Mouse (Mus musculus) CH12.LX (cell line): Measurements from ENCODE around the gene Ate1. TPM values are rescaled to one million over a fixed set of nuclear protein-coding genes. Genes with fewer than 3 reads are reported as not detected.

ENCODE experiments used
- DNase-seq: peaks from one replicate; pipeline ENCODE4 v3.0.0-alpha.2; 2013; ENCODE audit errors: extremely low read depth
- H3K27ac ChIP-seq: 2 replicates; pipeline ENCODE4 v1.5.1; 2012; ENCODE audit warnings: low read depth, mild to moderate bottlenecking, control low read depth, moderate library complexity; ENCODE audit not compliant: insufficient read depth
- H3K27me3 ChIP-seq: replicated peaks from 2 replicates; pipeline ENCODE3; 2012; ENCODE audit warnings: inconsistent platforms
- H3K36me3 ChIP-seq, 2 experiments: replicated peaks in 1 of 2; 2 replicates each; pipeline versions ENCODE3 to v1.6.1; 2012; ENCODE audit warnings: inconsistent platforms in 1 of 2, low read length in 1 of 2, mild to moderate bottlenecking in 1 of 2, mixed read lengths in 1 of 2, moderate library complexity in 1 of 2; ENCODE audit not compliant: control insufficient read depth in 1 of 2, insufficient read depth in 1 of 2
- H3K4me1 ChIP-seq, 2 experiments: 2 replicates each; pipeline ENCODE4 v1.6.1; 2012; ENCODE audit warnings: inconsistent platforms in 1 of 2, moderate library complexity in 1 of 2; ENCODE audit not compliant: insufficient read depth in 2 of 2, control insufficient read depth in 1 of 2
- H3K4me2 ChIP-seq: 2 replicates; pipeline ENCODE4 v1.6.1; 2012; ENCODE audit warnings: low read depth, mild to moderate bottlenecking, control low read depth; ENCODE audit not compliant: poor library complexity, insufficient read depth, severe bottlenecking
- H3K4me3 ChIP-seq, 3 experiments: fragments of 150-350 bp in 1 of 3; sonication (generic) in 1 of 3; replicated peaks in 1 of 3; 2 replicates each; pipeline versions ENCODE3 to v1.5.1; 2011 to 2012; ENCODE audit warnings: low read depth in 2 of 3, low read length in 2 of 3, mild to moderate bottlenecking in 2 of 3, moderate library complexity in 2 of 3, control low read depth in 1 of 3, improper control_type of control experiment in 1 of 3, inconsistent platforms in 1 of 3, mixed read lengths in 1 of 3; ENCODE audit not compliant: poor library complexity in 1 of 3
- H3K79me2 ChIP-seq: replicated peaks from 2 replicates; pipeline ENCODE4 v1.6.1; 2012; ENCODE audit warnings: mild to moderate bottlenecking, moderate library complexity; ENCODE audit not compliant: control insufficient read depth, poor library complexity, insufficient read depth, severe bottlenecking; ENCODE audit errors: extremely low read depth
- H3K9ac ChIP-seq: 2 replicates; pipeline ENCODE4 v1.6.1; 2012; ENCODE audit warnings: low read depth, mild to moderate bottlenecking, control low read depth, moderate library complexity; ENCODE audit not compliant: insufficient read depth
- H3K9me3 ChIP-seq: replicated peaks from 2 replicates; pipeline ENCODE3; 2012; ENCODE audit warnings: low read length, inconsistent platforms, mixed read lengths
- ETS1 ChIP-seq: conservative IDR thresholded peaks from 2 replicates; pipeline ENCODE4 v1.6.1; 2012; ENCODE audit warnings: low read depth, mild to moderate bottlenecking, inconsistent platforms, low read length, improper control_type of control experiment, moderate library complexity
- GABPA ChIP-seq: IDR thresholded peaks from 2 replicates; pipeline ENCODE4 v1.6.1; 2012; ENCODE audit warnings: low read depth, low read length, improper control_type of control experiment, inconsistent platforms; ENCODE audit not compliant: insufficient replicate concordance
- JUN ChIP-seq: IDR thresholded peaks from 2 replicates; pipeline ENCODE4 v1.6.1; 2011; ENCODE audit warnings: low read depth, mild to moderate bottlenecking, low read length, improper control_type of control experiment, moderate library complexity; ENCODE audit not compliant: insufficient read depth
- MEF2A ChIP-seq: IDR thresholded peaks from 2 replicates; pipeline ENCODE4 v1.6.1; 2014; ENCODE audit warnings: low read depth, mild to moderate bottlenecking, inconsistent platforms, low read length, improper control_type of control experiment, borderline replicate concordance
- MXI1 ChIP-seq: IDR thresholded peaks from 2 replicates; pipeline ENCODE4 v1.6.1; 2011; ENCODE audit warnings: mild to moderate bottlenecking, low read depth, low read length, improper control_type of control experiment
- NELFE ChIP-seq: IDR thresholded peaks from 2 replicates; pipeline ENCODE4 v1.6.1; 2011; ENCODE audit warnings: low read depth, low read length, improper control_type of control experiment
- POLR2AphosphoS2 ChIP-seq: IDR thresholded peaks from 2 replicates; pipeline ENCODE4 v1.6.1; 2011; ENCODE audit warnings: low read depth, low read length, improper control_type of control experiment
- RAD21 ChIP-seq: IDR thresholded peaks from 2 replicates; pipeline ENCODE4 v1.6.1; 2011; ENCODE audit warnings: low read depth, mild to moderate bottlenecking, low read length, improper control_type of control experiment, moderate library complexity
- TBP ChIP-seq: conservative IDR thresholded peaks from 2 replicates; pipeline ENCODE4 v1.6.1; 2011; ENCODE audit warnings: low read depth, low read length, improper control_type of control experiment
- USF1 ChIP-seq: IDR thresholded peaks from 2 replicates; pipeline ENCODE4 v1.6.1; 2014; ENCODE audit warnings: low read depth, mild to moderate bottlenecking, inconsistent platforms, low read length, improper control_type of control experiment
- USF2 ChIP-seq: conservative IDR thresholded peaks from 2 replicates; pipeline ENCODE4 v1.6.1; 2011; ENCODE audit warnings: low read depth, low read length, improper control_type of control experiment
- ZNF384 ChIP-seq: IDR thresholded peaks from 2 replicates; pipeline ENCODE4 v1.6.1; 2012; ENCODE audit warnings: low read depth, low read length, improper control_type of control experiment, inconsistent platforms
- dilution Hi-C: fragments of 300-500 bp; cut with MboI; formaldehyde crosslinking; loops from 2 replicates; pipeline ENCODE4 v1.14.3; 2020; ENCODE audit warnings: low sequenced_read_pairs; ENCODE audit not compliant: extremely low pct_unique_long_range_greater_than_20kb, extremely low pct_ligation_motif_present
- in situ Hi-C: fragments of 300-500 bp; cut with MboI; formaldehyde crosslinking; loops from 3 replicates; pipeline ENCODE4 v1.14.3; 2019; ENCODE audit warnings: low sequenced_read_pairs, low pct_ligation_motif_present, low pct_unique_long_range_greater_than_20kb, mixed read lengths
- polyA plus RNA-seq: library from polyadenylated mRNA; unstranded; fragments of >175 nt; gene quantifications from 2 replicates; pipeline ENCODE4 v1.2.1, GENCODE M21; 2012; ENCODE audit warnings: low read depth; ENCODE audit not compliant: insufficient read length
- total RNA-seq, 2 experiments: library from RNA; depleted of rRNA; stranded (reverse); fragments of 300-350 nt in 1 of 2; fragments of >200 nt in 1 of 2; gene quantifications; 2 replicates each; pipeline ENCODE4 v1.2.3; 2012 to 2014

Ate1 gene
- total and polyA plus RNA-seq, 3 experiments = 12.2 to 15.4 (median 14.3) TPM

DNA sequence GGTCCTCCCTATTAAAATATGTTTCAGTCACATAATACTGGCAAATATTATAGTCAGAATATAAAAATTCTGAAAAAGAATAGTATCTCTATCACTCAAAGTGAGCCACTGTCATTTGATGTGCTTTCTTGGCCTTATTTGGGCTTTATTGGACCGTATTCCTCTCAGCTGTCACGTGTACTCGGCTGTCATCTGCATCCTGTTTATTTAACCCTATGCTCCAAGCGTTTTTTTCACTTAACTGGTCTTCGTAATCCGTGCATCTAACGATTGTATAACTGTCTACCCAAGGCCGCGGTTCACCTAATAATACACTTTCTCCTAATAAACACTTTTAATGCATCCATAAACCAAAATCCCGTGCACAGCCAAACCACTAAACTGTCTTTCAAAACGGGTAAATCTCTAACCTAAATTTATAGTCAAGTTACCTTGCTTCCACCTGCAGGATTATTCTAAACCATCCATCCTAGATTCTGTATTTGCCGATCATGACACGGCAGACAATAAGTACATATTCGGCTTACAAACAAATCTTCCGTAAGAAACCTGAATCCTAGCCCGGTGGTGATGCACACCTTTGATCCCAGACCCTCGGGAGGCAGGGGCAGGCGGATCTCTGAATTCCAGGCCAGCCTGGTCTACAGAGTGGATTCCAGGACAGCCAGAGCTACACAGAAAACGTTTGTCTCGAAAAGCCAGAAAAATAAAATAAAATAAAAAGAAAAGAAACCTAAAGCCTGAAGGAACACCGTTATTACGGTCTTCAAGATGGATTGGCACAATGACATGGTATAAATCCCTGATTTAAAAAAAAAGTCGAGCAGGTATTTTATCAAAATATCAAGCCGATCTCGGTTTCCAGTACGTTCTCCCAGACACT, 1.7 kb downstream of the Ate1 start:
- dilution Hi-C loops (no loop called here), in situ Hi-C loops (loop anchor here (25.0 kb wide), 1 partner anchor 1756 kb away; no protein-coding TSS in a partner anchor)
- Histone ChIP-seq H3K27me3 (no peaks in the 10 kb centered on the region), H3K9ac (peak overlapping the region; percentile 55), H3K79me2 (peaks cover 8% of the 10 kb centered on the region), H3K4me2 (peak overlapping the region; percentile 98), H3K4me3 (peak overlapping the region; percentile 76 to 96 (median 85)), H3K36me3 (peaks cover 0 to 10% of the 10 kb centered on the region in 2 experiments), H3K4me1 (peaks cover 0 to 23% of the 10 kb centered on the region in 2 experiments; a peak in 2 of 4 replicates), H3K9me3 (peaks cover 4% of the 10 kb centered on the region), H3K27ac (no peak overlapping the region)
- TF ChIP-seq MEF2A (no peak), MXI1 (no peak), USF1 (no peak), RAD21 (no peak)
- no peak for DNase-seq

DNA sequence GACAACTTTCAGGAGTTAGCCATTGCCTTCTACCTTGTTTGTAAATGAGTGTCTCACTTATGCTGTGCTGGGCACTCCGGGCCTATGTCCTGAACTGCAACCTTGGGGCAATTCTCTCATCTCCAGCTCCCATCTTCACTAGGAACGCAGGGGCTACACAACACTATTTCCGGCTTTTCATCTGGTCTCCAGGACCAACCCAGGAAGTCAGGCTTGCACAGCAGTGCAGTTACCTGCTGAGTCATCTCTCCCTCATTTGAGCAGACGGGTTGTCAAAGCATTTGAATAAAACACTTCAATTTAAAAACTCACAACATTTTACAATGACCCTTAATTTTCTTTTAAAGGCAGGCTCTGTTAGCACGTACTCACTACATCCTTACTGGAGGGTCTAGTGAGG, 9.9 kb downstream of the Ate1 start:
- Histone ChIP-seq H3K4me3 (no peak overlapping the region), H3K79me2 (0 out of 2 replicates have a peak, but pooled peaks cover 2% of the 10 kb centered on the region), H3K27ac (no peak overlapping the region), H3K4me2 (no peak overlapping the region), H3K27me3 (no peaks in the 10 kb centered on the region), H3K9me3 (no peaks in the 10 kb centered on the region), H3K9ac (peak overlapping the region; percentile 26; the same call in 1 of the 2 replicates), H3K4me1 (peaks cover 0 to 6% of the 10 kb centered on the region in 2 experiments; a peak in 1 of 4 replicates), H3K36me3 (peaks cover 15 to 52% of the 10 kb centered on the region in 2 experiments)
- DNase-seq = no peak
- in situ Hi-C loops = loop anchor here (25.0 kb wide), 1 partner anchor 1748 kb away; no protein-coding TSS in a partner anchor
- dilution Hi-C loops = no loop called here
- TF ChIP-seq USF2 (no peak), NELFE (no peak), JUN (no peak), GABPA (no peak), TBP (no peak), ETS1 (no peak)

DNA sequence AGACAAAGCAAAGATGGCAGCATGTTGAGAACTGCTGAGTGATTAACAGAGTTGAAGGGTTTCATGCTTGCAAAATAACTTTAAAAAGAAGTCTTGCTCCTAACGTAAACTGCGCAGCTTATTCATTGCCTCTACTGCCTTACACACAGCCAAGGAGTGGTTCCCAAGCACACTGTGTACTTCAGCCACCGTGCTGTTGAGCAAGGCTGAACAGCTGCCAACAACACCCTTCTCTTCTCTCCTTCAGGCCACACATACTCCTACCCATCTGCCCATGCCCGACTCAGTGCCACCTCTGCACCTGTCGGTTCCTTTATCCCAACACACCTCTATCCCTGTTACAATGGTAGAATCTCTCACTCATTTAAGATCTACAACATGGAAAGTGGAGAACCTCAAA, 17.2 kb downstream of the Ate1 start:
- H3K4me2 ChIP-seq = no peak overlapping the region
- H3K9ac ChIP-seq = no peak overlapping the region
- no peaks in the 10 kb centered on the region for H3K79me2 ChIP-seq
- H3K27me3 ChIP-seq = no peaks in the 10 kb centered on the region
- DNase-seq = no peak
- peaks cover 19 to 58% of the 10 kb centered on the region in 2 experiments for H3K36me3 ChIP-seq
- H3K4me1 ChIP-seq = peaks cover 0 to 10% of the 10 kb centered on the region in 2 experiments; a peak in 1 of 4 replicates
- dilution Hi-C loops = no loop called here
- in situ Hi-C loops = loop anchor here (25.0 kb wide), 1 partner anchor 1741 kb away; no protein-coding TSS in a partner anchor
- no peak for TF ChIP-seq ZNF384
- no peak for TF ChIP-seq JUN
- no peak for TF ChIP-seq POLR2AphosphoS2
- no peak overlapping the region for H3K27ac ChIP-seq
- H3K4me3 ChIP-seq = no peak overlapping the region
- H3K9me3 ChIP-seq = no peaks in the 10 kb centered on the region
